Mouse (Mus musculus) forebrain, embryonic 15.5 days (tissue): Measurements from ENCODE around the gene Krt32. TPM values are rescaled to one million over a fixed set of nuclear protein-coding genes. Genes with fewer than 3 reads are reported as not detected.

Source experiments
- ATAC-seq: fragments of 200-750 bp; cut with Nextera tagmentation; replicated peaks from 2 replicates; pipeline ENCODE4 v1.8.0; 2017; ENCODE audit warnings: mild to moderate bottlenecking, moderate TSS enrichment, moderate library complexity
- H3K27ac ChIP-seq: fragments of 300-500 bp; sonication (generic); replicated peaks from 2 replicates; pipeline ENCODE4 v1.5.1; 2015; ENCODE audit warnings: mild to moderate bottlenecking, inconsistent platforms
- H3K27me3 ChIP-seq: fragments of 300-500 bp; sonication (generic); 2 replicates; pipeline ENCODE4 v1.6.1; 2015; ENCODE audit warnings: inconsistent platforms
- H3K36me3 ChIP-seq: fragments of 300-500 bp; sonication (generic); 2 replicates; pipeline ENCODE4 v1.6.1; 2015; ENCODE audit warnings: mild to moderate bottlenecking, inconsistent platforms
- H3K4me1 ChIP-seq: fragments of 300-500 bp; sonication (generic); 2 replicates; pipeline ENCODE4 v1.6.1; 2015; ENCODE audit warnings: inconsistent platforms
- H3K4me2 ChIP-seq: fragments of 300-500 bp; sonication (generic); replicated peaks from 2 replicates; pipeline ENCODE4 v1.6.1; 2015; ENCODE audit warnings: mild to moderate bottlenecking, inconsistent platforms
- H3K4me3 ChIP-seq: fragments of 300-500 bp; sonication (generic); 2 replicates; pipeline ENCODE4 v1.5.1; 2015; ENCODE audit warnings: mild to moderate bottlenecking, inconsistent platforms
- H3K9ac ChIP-seq: fragments of 300-500 bp; sonication (generic); replicated peaks from 2 replicates; pipeline ENCODE4 v1.6.1; 2015; ENCODE audit warnings: mild to moderate bottlenecking, inconsistent platforms
- H3K9me3 ChIP-seq: fragments of 300-500 bp; sonication (generic); 2 replicates; pipeline ENCODE4 v1.6.1; 2016; ENCODE audit warnings: inconsistent platforms
- WGBS: fragments of 180-500 bp; shearing (Covaris S2); methylation state at CpG from one replicate; pipeline ENCODE4 v1.1.7; 2015; ENCODE audit warnings: mixed read lengths; 5-methylcytosine and 5-hydroxymethylcytosine counted together
- polyA plus RNA-seq: library from polyadenylated mRNA; unstranded; fragments of >200 nt; fragmentation: Nextera tagmentation; extraction: Ambion mirVana; gene quantifications from 2 replicates; pipeline ENCODE4 v1.2.1, GENCODE M21; 2015

Krt32 gene
- polyA plus RNA-seq, 1 experiment from 2014 or later, result not detected

DNA sequence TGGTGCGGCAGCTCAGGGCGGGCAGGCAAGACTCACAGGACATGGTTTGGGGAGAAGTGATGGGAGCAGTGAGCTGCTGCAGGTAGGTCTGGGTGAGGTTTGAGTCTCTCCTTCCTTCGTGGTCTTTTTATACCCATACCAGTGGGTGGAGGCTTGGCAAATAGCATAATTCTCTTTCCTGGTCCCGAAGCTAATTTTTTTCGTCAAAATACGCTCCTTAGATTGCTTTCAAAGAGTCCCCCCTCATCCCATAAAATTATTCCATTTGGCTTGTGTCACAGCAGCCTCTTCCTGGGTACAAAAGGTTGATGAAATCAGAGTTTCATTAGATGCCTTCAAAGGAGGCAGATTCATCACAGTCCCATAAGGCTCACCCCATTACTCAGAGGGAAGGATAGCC, 46.6 kb downstream of the Krt32 start, which contains the start of gene Krt34:
Krt34 (minus strand) TSS at position 101 of the 400 bp plus-strand sequence.
- Histone ChIP-seq H3K36me3 (no peaks in the 10 kb centered on the region), H3K9ac (no peak within 1 kb of the TSS), H3K9me3 (no peaks in the 10 kb centered on the region), H3K4me2 (no peak within 1 kb of the TSS), H3K4me1 (no peaks in the 10 kb centered on the region), H3K27me3 (no peaks in the 10 kb centered on the region), H3K4me3 (no peak within 1 kb of the TSS), H3K27ac (no peak within 1 kb of the TSS)
- no peak for ATAC-seq
- whole genome bisulfite sequencing, result 89% methylated on average over 6 of the region's 6 CpGs

Other genes starting within 250 kb of the Krt32 start
- not detected in 2 replicates for gene Krtap4-16, start 236.6 kb downstream of the Krt32 start, polyA plus RNA-seq
- gene Gm11568, start 230.3 kb downstream of the Krt32 start, polyA plus RNA-seq, result not detected in 2 replicates
- not detected in 2 replicates for gene Gm11559, start 223.8 kb downstream of the Krt32 start, polyA plus RNA-seq
- not detected in 2 replicates for gene Krtap9-1, start 214.8 kb downstream of the Krt32 start, polyA plus RNA-seq
- gene Gm11567, start 209.0 kb downstream of the Krt32 start, polyA plus RNA-seq, result not detected in 2 replicates
- gene Krtap31-1, start 180.3 kb downstream of the Krt32 start, polyA plus RNA-seq, result not detected in 2 replicates
- gene Gm11565, start 173.5 kb downstream of the Krt32 start, polyA plus RNA-seq, result not detected in 2 replicates
- gene Krtap31-2, start 151.9 kb downstream of the Krt32 start, polyA plus RNA-seq, result not detected in 2 replicates
- gene Krtap9-5, start 139.8 kb downstream of the Krt32 start, polyA plus RNA-seq, result not detected in 2 replicates
- gene Krtap29-1, start 109.2 kb downstream of the Krt32 start, polyA plus RNA-seq, result not detected in 2 replicates
- gene Krtap16-1, start 101.6 kb downstream of the Krt32 start, polyA plus RNA-seq, result not detected in 2 replicates
- gene Krtap17-1, start 94.2 kb downstream of the Krt32 start, polyA plus RNA-seq, result not detected in 2 replicates
- gene Krt33a, start 72.0 kb downstream of the Krt32 start, polyA plus RNA-seq, result not detected in 2 replicates
- not detected in 2 replicates for gene Krt33b, start 58.4 kb downstream of the Krt32 start, polyA plus RNA-seq
- gene Krt34, start 46.7 kb downstream of the Krt32 start, polyA plus RNA-seq, result not detected in 2 replicates
- gene Krt31, start 37.7 kb downstream of the Krt32 start, polyA plus RNA-seq, result not detected in 2 replicates
- not detected in 2 replicates for gene Krt35, start 8.0 kb upstream of the Krt32 start, polyA plus RNA-seq
- not detected in 2 replicates for gene Krt36, start 17.4 kb upstream of the Krt32 start, polyA plus RNA-seq
- not detected in 2 replicates for gene Krt13, start 33.3 kb upstream of the Krt32 start, polyA plus RNA-seq
- gene Krt15, start 47.7 kb upstream of the Krt32 start, polyA plus RNA-seq, result 0.60 TPM in 1 of 2 replicates, not detected in the other
- 0.32 and 3.8 TPM in 2 replicates for gene Krt19, start 60.4 kb upstream of the Krt32 start, polyA plus RNA-seq
- not detected in 2 replicates for gene Krt9, start 105.0 kb upstream of the Krt32 start, polyA plus RNA-seq
- gene Krt14, start 119.3 kb upstream of the Krt32 start, polyA plus RNA-seq, result 0.25 TPM in 1 of 2 replicates, not detected in the other
- not detected in 2 replicates for gene Krt16, start 160.7 kb upstream of the Krt32 start, polyA plus RNA-seq
- gene Krt17, start 172.8 kb upstream of the Krt32 start, polyA plus RNA-seq, result 0.31 TPM in 1 of 2 replicates, not detected in the other
- gene Krt42, start 181.6 kb upstream of the Krt32 start, polyA plus RNA-seq, result not detected in 2 replicates
- gene Eif1, start 231.7 kb upstream of the Krt32 start, polyA plus RNA-seq, result 1,252 and 1,271 TPM in 2 replicates
- gene Gast, start 246.2 kb upstream of the Krt32 start, polyA plus RNA-seq, result 0.57 and 0.78 TPM in 2 replicates